Mouse (Mus musculus) intestine, embryonic 14.5 days (tissue): ENCODE measurements at regions not wholly inside any gene's neighbourhood (a gene's known extent, or its start where the extent isn't known, plus 50 kb on each side); places are given as distances from the start of the nearest gene placed in this dataset.
A peak's percentile ranks its signal among the peaks of the same experiment; 100 is the strongest.

Experiments
- ATAC-seq: fragments of 200-750 bp; cut with Nextera tagmentation; replicated peaks from 2 replicates; pipeline ENCODE4 v1.8.0; 2017; ENCODE audit warnings: low read depth, moderate number of reproducible peaks, moderate TSS enrichment, moderate library complexity; ENCODE audit not compliant: low FRiP score, low TSS enrichment
- DNase-seq: peaks from one replicate; pipeline ENCODE4 v3.0.0-alpha.2; 2018; ENCODE audit warnings: low spot score
- H3K27ac ChIP-seq: fragments of 300-500 bp; sonication (generic); 2 replicates; pipeline ENCODE4 v1.5.1; 2014; ENCODE audit warnings: low read depth, mild to moderate bottlenecking, control low read depth
- H3K27me3 ChIP-seq: fragments of 300-500 bp; sonication (generic); replicated peaks from 2 replicates; pipeline ENCODE4 v1.6.1; 2014; ENCODE audit warnings: low read length, control low read depth; ENCODE audit not compliant: control insufficient read depth, insufficient read depth
- H3K36me3 ChIP-seq: fragments of 300-500 bp; sonication (generic); 2 replicates; pipeline ENCODE4 v1.6.1; 2014; ENCODE audit warnings: low read length, control low read depth; ENCODE audit not compliant: control insufficient read depth, insufficient read depth
- H3K4me1 ChIP-seq: fragments of 300-500 bp; sonication (generic); replicated peaks from 2 replicates; pipeline ENCODE4 v1.6.1; 2014; ENCODE audit warnings: low read length, control low read depth, mixed read lengths; ENCODE audit not compliant: control insufficient read depth, insufficient read depth
- H3K4me2 ChIP-seq: fragments of 300-500 bp; sonication (generic); 2 replicates; pipeline ENCODE4 v1.6.1; 2014; ENCODE audit warnings: low read length
- H3K4me3 ChIP-seq: fragments of 300-500 bp; sonication (generic); 2 replicates; pipeline ENCODE4 v1.5.1; 2014; ENCODE audit warnings: low read depth, low read length, control low read depth, mixed read lengths
- H3K9ac ChIP-seq: fragments of 300-500 bp; sonication (generic); 2 replicates; pipeline ENCODE4 v1.6.1; 2014; ENCODE audit warnings: mild to moderate bottlenecking, low read length
- H3K9me3 ChIP-seq: fragments of 300-500 bp; sonication (generic); 2 replicates; pipeline ENCODE4 v1.6.1; 2016; ENCODE audit warnings: low read length, control low read depth; ENCODE audit not compliant: control insufficient read depth
- WGBS: fragments of 180-500 bp; shearing (Covaris S2); extraction: QIAGEN DNeasy Blood & Tissue Kit; methylation state at CpG from one replicate; pipeline ENCODE4 v1.1.7; 2014; 5-methylcytosine and 5-hydroxymethylcytosine counted together

DNA sequence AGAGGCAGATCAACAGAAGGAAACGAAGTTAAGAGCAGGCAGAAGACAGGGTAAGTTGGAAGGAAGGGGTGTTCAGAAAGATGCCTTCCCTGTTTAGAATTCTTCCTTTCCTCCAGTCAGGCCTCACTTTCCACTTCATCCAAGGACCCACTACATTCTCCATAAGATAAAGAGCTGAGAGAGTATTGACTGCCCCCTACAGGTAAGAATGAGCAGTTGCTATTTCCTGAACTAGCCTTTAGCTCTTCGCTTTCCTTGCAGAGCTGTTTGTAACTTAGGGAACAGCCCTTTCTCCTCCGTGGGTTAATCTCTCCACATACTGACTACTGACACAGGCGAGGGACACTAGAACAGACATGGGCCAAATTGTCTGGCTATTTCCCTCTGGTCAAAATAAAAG lies 273.1 kb downstream of the Atp23 start:
- Histone ChIP-seq H3K4me1 (no peaks in the 10 kb centered on the region), H3K36me3 (no peaks in the 10 kb centered on the region), H3K27me3 (no peaks in the 10 kb centered on the region), H3K27ac (no peak overlapping the region), H3K4me2 (no peak overlapping the region), H3K4me3 (no peak overlapping the region), H3K9me3 (no peaks in the 10 kb centered on the region), H3K9ac (no peak overlapping the region)
- DNase-seq, result no peak
- ATAC-seq, result no peak
- 51% methylated on average over 4 of the region's 4 CpGs for WGBS

- Histone ChIP-seq H3K36me3 (no peaks in the 10 kb centered on the region), H3K4me3 (no peak overlapping the region), H3K4me1 (no peaks in the 10 kb centered on the region), H3K9me3 (no peaks in the 10 kb centered on the region), H3K27me3 (no peaks in the 10 kb centered on the region), H3K27ac (no peak overlapping the region), H3K4me2 (no peak overlapping the region), H3K9ac (no peak overlapping the region)
- ATAC-seq, result no peak
- WGBS, result 44% methylated on average over 7 of the region's 7 CpGs
- peak; percentile 69 for DNase-seq
Observed at GRCm38 (mm10) chr10:126625466-126625865, 275.7 kb downstream of the Atp23 start.

- Histone ChIP-seq H3K4me2 (no peak overlapping the region), H3K9me3 (no peaks in the 10 kb centered on the region), H3K36me3 (no peaks in the 10 kb centered on the region), H3K27ac (no peak overlapping the region), H3K4me3 (no peak overlapping the region), H3K9ac (no peak overlapping the region), H3K4me1 (no peaks in the 10 kb centered on the region), H3K27me3 (no peaks in the 10 kb centered on the region)
- ATAC-seq, result no peak
- no peak for DNase-seq
- WGBS, result 84% methylated on average over 6 of the region's 6 CpGs
Observed at GRCm38 (mm10) chr10:126620802-126621201, 280.4 kb downstream of the Atp23 start.

GRCm38 (mm10) chr10:126619970-126620369 lies 281.2 kb downstream of the Atp23 start:
- Histone ChIP-seq H3K36me3 (no peaks in the 10 kb centered on the region), H3K27me3 (no peaks in the 10 kb centered on the region), H3K9ac (no peak overlapping the region), H3K4me2 (no peak overlapping the region), H3K4me1 (no peaks in the 10 kb centered on the region), H3K9me3 (no peaks in the 10 kb centered on the region), H3K4me3 (no peak overlapping the region), H3K27ac (no peak overlapping the region)
- DNase-seq (no peak), ATAC-seq (no peak)
- 29% methylated on average over 10 of the region's 10 CpGs for WGBS

DNA sequence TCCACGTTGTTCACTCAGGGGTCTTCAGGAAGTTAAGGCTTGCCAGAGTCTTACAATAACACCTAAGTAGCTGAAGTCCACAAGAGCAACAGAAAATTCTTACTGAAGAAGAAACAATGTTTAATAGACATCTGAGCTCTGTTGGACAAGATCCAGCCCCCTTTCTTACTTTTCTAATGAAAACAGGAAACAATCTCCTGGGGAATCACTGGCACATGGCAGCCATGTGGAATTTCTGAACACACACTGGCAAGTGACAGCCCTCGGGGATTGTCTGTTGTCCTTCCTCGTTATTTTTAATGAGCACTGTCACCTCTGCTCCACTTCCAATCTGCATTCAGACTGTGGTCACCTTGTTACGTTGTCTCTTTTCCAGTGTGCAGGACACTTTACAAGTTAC lies 288.9 kb downstream of the Atp23 start:
- DNase-seq, result no peak
- H3K4me1 ChIP-seq, result no peaks in the 10 kb centered on the region
- no peak overlapping the region for H3K4me3 ChIP-seq
- no peaks in the 10 kb centered on the region for H3K36me3 ChIP-seq
- no peak for ATAC-seq
- 0 out of 2 replicates have a peak, but pooled peaks cover 3% of the 10 kb centered on the region for H3K9me3 ChIP-seq
- no peak overlapping the region for H3K27ac ChIP-seq
- no peak overlapping the region for H3K9ac ChIP-seq
- WGBS, result 54% methylated on average over 4 of the region's 4 CpGs
- H3K27me3 ChIP-seq, result no peaks in the 10 kb centered on the region
- no peak overlapping the region for H3K4me2 ChIP-seq

DNA sequence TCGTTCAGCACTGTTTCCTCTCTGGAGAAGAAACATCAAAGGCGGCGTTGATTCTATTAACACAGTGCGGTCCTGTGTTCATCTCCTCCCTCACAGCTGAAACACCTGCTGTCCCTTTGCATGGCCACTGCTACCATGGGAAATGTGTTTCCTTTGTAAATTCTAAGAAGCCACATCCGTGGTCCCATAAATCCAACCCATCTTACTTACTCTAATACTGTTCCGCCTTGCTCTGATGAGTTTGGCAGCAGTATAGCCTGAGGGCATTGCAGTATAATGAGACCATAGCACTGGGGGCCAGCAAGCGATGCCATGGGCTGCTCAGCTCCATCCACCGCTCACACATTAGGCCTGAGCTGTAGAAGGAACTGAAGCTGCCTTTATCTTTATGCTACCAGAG lies 290.6 kb downstream of the Atp23 start:
- no peak overlapping the region for H3K27ac ChIP-seq
- H3K9me3 ChIP-seq, result 0 out of 2 replicates have a peak, but pooled peaks cover 3% of the 10 kb centered on the region
- DNase-seq (no peak), ATAC-seq (no peak)
- H3K4me2 ChIP-seq, result no peak overlapping the region
- 90% methylated on average over 8 of the region's 8 CpGs for WGBS
- H3K4me3 ChIP-seq, result no peak overlapping the region
- H3K36me3 ChIP-seq, result no peaks in the 10 kb centered on the region
- H3K9ac ChIP-seq, result no peak overlapping the region
- H3K4me1 ChIP-seq, result no peaks in the 10 kb centered on the region
- H3K27me3 ChIP-seq, result no peaks in the 10 kb centered on the region

- Histone ChIP-seq H3K36me3 (no peaks in the 10 kb centered on the region), H3K27ac (no peak overlapping the region), H3K9ac (no peak overlapping the region), H3K27me3 (no peaks in the 10 kb centered on the region), H3K4me3 (no peak overlapping the region), H3K4me1 (no peaks in the 10 kb centered on the region), H3K9me3 (no peaks in the 10 kb centered on the region), H3K4me2 (no peak overlapping the region)
- WGBS, result 84% methylated on average over 2 of the region's 2 CpGs
- ATAC-seq (no peak), DNase-seq (no peak)
Observed at GRCm38 (mm10) chr10:126599686-126600085, 301.5 kb downstream of the Atp23 start.

DNA sequence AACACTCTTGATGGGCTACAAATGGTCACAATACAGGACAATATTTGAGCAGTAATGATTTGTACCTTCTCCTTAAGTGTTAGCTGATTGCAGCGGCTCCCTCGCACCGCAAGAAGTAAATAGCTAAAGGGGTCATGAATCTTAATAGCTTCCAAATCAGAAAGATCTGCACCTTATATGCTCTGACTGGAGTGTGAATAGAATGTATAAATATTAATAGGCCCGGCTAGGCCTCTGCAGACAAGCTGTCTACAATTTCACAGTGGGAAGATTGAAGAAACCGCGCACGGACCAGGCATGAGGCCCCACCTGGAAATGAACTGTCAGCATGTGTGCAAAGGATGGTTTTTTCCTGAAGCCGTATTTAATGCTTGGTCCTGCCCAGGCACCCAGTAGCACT lies 333.0 kb downstream of the Atp23 start:
- ATAC-seq (no peak), DNase-seq (no peak)
- Histone ChIP-seq H3K27ac (no peak overlapping the region), H3K4me2 (no peak overlapping the region), H3K4me1 (no peaks in the 10 kb centered on the region), H3K9ac (no peak overlapping the region), H3K9me3 (no peaks in the 10 kb centered on the region), H3K36me3 (no peaks in the 10 kb centered on the region), H3K4me3 (no peak overlapping the region), H3K27me3 (no peaks in the 10 kb centered on the region)
- 84% methylated on average over 8 of the region's 8 CpGs for WGBS

GRCm38 (mm10) chr10:126565326-126565725 lies 335.8 kb downstream of the Atp23 start:
- H3K4me1 ChIP-seq, result no peaks in the 10 kb centered on the region
- no peaks in the 10 kb centered on the region for H3K36me3 ChIP-seq
- H3K27ac ChIP-seq, result no peak overlapping the region
- H3K4me2 ChIP-seq, result no peak overlapping the region
- DNase-seq (no peak), ATAC-seq (no peak)
- 65% methylated on average over 14 of the region's 14 CpGs for WGBS
- no peaks in the 10 kb centered on the region for H3K27me3 ChIP-seq
- no peak overlapping the region for H3K4me3 ChIP-seq
- no peak overlapping the region for H3K9ac ChIP-seq
- no peaks in the 10 kb centered on the region for H3K9me3 ChIP-seq
